Mouse (Mus musculus) embryonic facial prominence, embryonic 10.5 days (tissue): ENCODE data around the gene Fabp1. TPM values are rescaled to one million over a fixed set of nuclear protein-coding genes. Genes with fewer than 3 reads are reported as not detected.

ENCODE experiments used
- DNase-seq: peaks from one replicate; pipeline ENCODE4 v3.0.0-alpha.2; 2017; ENCODE audit warnings: low spot score
- H3K27ac ChIP-seq: fragments of 300-500 bp; sonication (generic); replicated peaks from 2 replicates; pipeline ENCODE4 v1.5.1; 2016; ENCODE audit warnings: mild to moderate bottlenecking
- H3K27me3 ChIP-seq: fragments of 300-500 bp; sonication (generic); replicated peaks from 2 replicates; pipeline ENCODE4 v1.6.1; 2016; ENCODE audit warnings: low read depth, mild to moderate bottlenecking; ENCODE audit not compliant: poor library complexity, severe bottlenecking
- H3K36me3 ChIP-seq: fragments of 300-500 bp; sonication (generic); replicated peaks from 2 replicates; pipeline ENCODE4 v1.6.1; 2016; ENCODE audit warnings: mild to moderate bottlenecking, moderate library complexity
- H3K4me1 ChIP-seq: fragments of 300-500 bp; sonication (generic); 2 replicates; pipeline ENCODE4 v1.6.1; 2016
- H3K4me3 ChIP-seq: fragments of 300-500 bp; sonication (generic); 2 replicates; pipeline ENCODE4 v1.5.1; 2016; ENCODE audit warnings: mild to moderate bottlenecking, moderate library complexity
- H3K9me3 ChIP-seq: fragments of 300-500 bp; sonication (generic); 2 replicates; pipeline ENCODE4 v1.6.1; 2016; ENCODE audit warnings: mild to moderate bottlenecking
- WGBS: fragments of 180-500 bp; shearing (Covaris S2); methylation state at CpG from one replicate; pipeline ENCODE4 v1.1.7; 2016; 5-methylcytosine and 5-hydroxymethylcytosine counted together
- polyA plus RNA-seq: library from polyadenylated mRNA; unstranded; fragments of >200 nt; fragmentation: Nextera tagmentation; extraction: Ambion mirVana; gene quantifications from 2 replicates; pipeline ENCODE4 v1.2.1, GENCODE M21; 2016

Gene Fabp1
- polyA plus RNA-seq, 1 experiment from 2014 or later: not detected

- Histone ChIP-seq H3K4me1 (peaks cover 25% of the 10 kb centered on the region), H3K36me3 (no peaks in the 10 kb centered on the region), H3K27ac (no peak overlapping the region), H3K27me3 (no peaks in the 10 kb centered on the region), H3K4me3 (no peak overlapping the region), H3K9me3 (no peaks in the 10 kb centered on the region)
- 79% methylated on average over 3 of the region's 3 CpGs for WGBS
- no peak for DNase-seq
Observed at GRCm38 (mm10) chr6:71224184-71224943, 24.7 kb downstream of the Fabp1 start.

GRCm38 (mm10) chr6:71226544-71226943, 26.9 kb downstream of the Fabp1 start:
- Histone ChIP-seq H3K4me1 (peaks cover 25% of the 10 kb centered on the region), H3K4me3 (no peak overlapping the region), H3K27ac (peak overlapping the region; percentile 30; the same call in 1 of the 2 replicates), H3K9me3 (no peaks in the 10 kb centered on the region), H3K36me3 (no peaks in the 10 kb centered on the region), H3K27me3 (no peaks in the 10 kb centered on the region)
- no peak for DNase-seq
- WGBS: 30% methylated on average over 6 of the region's 6 CpGs

- DNase-seq: peak; percentile 41
Observed at GRCm38 (mm10) chr6:71227157-71227770, 27.6 kb downstream of the Fabp1 start.

GRCm38 (mm10) chr6:71235121-71235520, 35.5 kb downstream of the Fabp1 start:
- DNase-seq: no peak
- Histone ChIP-seq H3K27ac (no peak overlapping the region), H3K9me3 (no peaks in the 10 kb centered on the region), H3K27me3 (no peaks in the 10 kb centered on the region), H3K4me3 (no peak overlapping the region), H3K4me1 (no peaks in the 10 kb centered on the region), H3K36me3 (no peaks in the 10 kb centered on the region)
- WGBS: 85% methylated on average over 13 of the region's 13 CpGs

More at GRCm38 (mm10) chr6:71227157-71227770, 27.6 kb downstream of the Fabp1 start:
- Histone ChIP-seq H3K4me1 (peaks cover 25% of the 10 kb centered on the region), H3K27me3 (no peaks in the 10 kb centered on the region), H3K4me3 (no peak overlapping the region), H3K36me3 (no peaks in the 10 kb centered on the region), H3K27ac (peak overlapping the region; percentile 49; the same call in 1 of the 2 replicates), H3K9me3 (no peaks in the 10 kb centered on the region)
- 9% methylated on average over 7 of the region's 7 CpGs for WGBS

GRCm38 (mm10) chr6:71235944-71236343, 36.3 kb downstream of the Fabp1 start:
- no peaks in the 10 kb centered on the region for H3K36me3 ChIP-seq
- WGBS: 68% methylated on average over 3 of the region's 3 CpGs
- H3K27me3 ChIP-seq: no peaks in the 10 kb centered on the region
- no peak overlapping the region for H3K27ac ChIP-seq
- DNase-seq: no peak
- H3K4me3 ChIP-seq: no peak overlapping the region
- no peaks in the 10 kb centered on the region for H3K9me3 ChIP-seq
- no peaks in the 10 kb centered on the region for H3K4me1 ChIP-seq

- Histone ChIP-seq H3K9me3 (no peaks in the 10 kb centered on the region), H3K4me1 (no peaks in the 10 kb centered on the region), H3K27me3 (no peaks in the 10 kb centered on the region), H3K36me3 (no peaks in the 10 kb centered on the region), H3K27ac (no peak overlapping the region), H3K4me3 (no peak overlapping the region)
- DNase-seq: no peak
- WGBS: 72% methylated on average over 6 of the region's 6 CpGs
Observed at GRCm38 (mm10) chr6:71236506-71236905, 36.9 kb downstream of the Fabp1 start.

- H3K36me3 ChIP-seq: no peaks in the 10 kb centered on the region
Observed at GRCm38 (mm10) chr6:71237031-71237431, 37.4 kb downstream of the Fabp1 start.

GRCm38 (mm10) chr6:71239069-71239750, 39.6 kb downstream of the Fabp1 start:
- 91% methylated on average over 26 of the region's 26 CpGs for WGBS
- DNase-seq: no peak
- Histone ChIP-seq H3K27me3 (no peaks in the 10 kb centered on the region), H3K9me3 (no peaks in the 10 kb centered on the region), H3K4me3 (no peak overlapping the region), H3K4me1 (no peaks in the 10 kb centered on the region), H3K36me3 (no peaks in the 10 kb centered on the region), H3K27ac (no peak overlapping the region)

More at GRCm38 (mm10) chr6:71237031-71237431, 37.4 kb downstream of the Fabp1 start:
- no peaks in the 10 kb centered on the region for H3K4me1 ChIP-seq
- H3K9me3 ChIP-seq: no peaks in the 10 kb centered on the region
- H3K4me3 ChIP-seq: no peak overlapping the region
- DNase-seq: no peak
- no peak overlapping the region for H3K27ac ChIP-seq
- WGBS: 85% methylated on average over 6 of the region's 6 CpGs
- H3K27me3 ChIP-seq: no peaks in the 10 kb centered on the region

- DNase-seq: no peak
- WGBS: 88% methylated on average over 7 of the region's 7 CpGs
- Histone ChIP-seq H3K9me3 (no peaks in the 10 kb centered on the region), H3K27me3 (no peaks in the 10 kb centered on the region), H3K27ac (no peak overlapping the region), H3K36me3 (no peaks in the 10 kb centered on the region), H3K4me3 (no peak overlapping the region), H3K4me1 (no peaks in the 10 kb centered on the region)
Observed at GRCm38 (mm10) chr6:71240831-71241230, 41.2 kb downstream of the Fabp1 start.

GRCm38 (mm10) chr6:71242811-71243210, 43.2 kb downstream of the Fabp1 start:
- WGBS: 97% methylated on average over 1 of the region's 1 CpGs
- no peak for DNase-seq
- Histone ChIP-seq H3K36me3 (no peaks in the 10 kb centered on the region), H3K4me3 (no peak overlapping the region), H3K4me1 (no peaks in the 10 kb centered on the region), H3K27me3 (no peaks in the 10 kb centered on the region), H3K27ac (no peak overlapping the region), H3K9me3 (no peaks in the 10 kb centered on the region)

GRCm38 (mm10) chr6:71243258-71243657, 43.6 kb downstream of the Fabp1 start:
- H3K27ac ChIP-seq: no peak overlapping the region
- 92% methylated on average over 3 of the region's 3 CpGs for WGBS

GRCm38 (mm10) chr6:71248420-71248819, 48.8 kb downstream of the Fabp1 start:
- no peak overlapping the region for H3K4me3 ChIP-seq
- no peaks in the 10 kb centered on the region for H3K9me3 ChIP-seq
- no peaks in the 10 kb centered on the region for H3K36me3 ChIP-seq
- no peaks in the 10 kb centered on the region for H3K27me3 ChIP-seq
- H3K4me1 ChIP-seq: no peaks in the 10 kb centered on the region
- H3K27ac ChIP-seq: no peak overlapping the region
- DNase-seq: no peak
- 89% methylated on average over 1 of the region's 1 CpGs for WGBS

More at GRCm38 (mm10) chr6:71243258-71243657, 43.6 kb downstream of the Fabp1 start:
- H3K36me3 ChIP-seq: no peaks in the 10 kb centered on the region
- H3K27me3 ChIP-seq: no peaks in the 10 kb centered on the region
- no peaks in the 10 kb centered on the region for H3K9me3 ChIP-seq
- no peaks in the 10 kb centered on the region for H3K4me1 ChIP-seq
- no peak for DNase-seq
- no peak overlapping the region for H3K4me3 ChIP-seq
